Mouse (Mus musculus): ENCODE results near the gene Dis3. TPM values are rescaled to one million over a fixed set of nuclear protein-coding genes. Genes with fewer than 3 reads are reported as not detected.

Dis3 gene
- polyA plus RNA-seq, 1 experiment from 2014 or later = 27.5 TPM

DNA sequence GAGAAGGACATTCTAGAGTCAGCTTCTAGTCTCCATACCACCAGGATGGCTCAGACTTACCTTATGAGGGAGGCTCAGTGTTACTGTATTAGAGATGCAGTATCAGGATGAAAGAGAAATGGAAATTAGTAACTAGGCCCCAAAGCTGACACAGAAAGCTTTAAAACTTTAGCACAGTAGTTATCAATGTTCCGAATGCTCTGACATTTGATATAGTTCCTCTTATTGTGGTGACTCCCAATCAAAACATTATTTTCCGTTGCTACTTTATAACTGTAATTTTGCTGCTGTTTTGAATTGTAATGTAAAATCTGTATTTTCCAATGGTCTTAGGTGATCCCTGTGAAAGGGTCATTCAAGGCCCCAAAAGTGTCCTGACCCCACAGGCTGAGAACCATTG is 7.1 kb upstream of the Dis3 start:
- ATAC-seq (ENCODE audit: insufficient number of reproducible peaks, insufficient read depth, low FRiP score, low read depth) = no peak
- Histone ChIP-seq H3K9ac (ENCODE audit: low read length) (no peak overlapping the region), H3K4me2 (ENCODE audit: low read length) (no peak overlapping the region), H3K27me3 (ENCODE audit: control insufficient read depth, insufficient read depth, low read length) (no peaks in the 10 kb centered on the region), H3K36me3 (ENCODE audit: control insufficient read depth, insufficient read depth, low read length) (peaks cover 84% of the 10 kb centered on the region), H3K4me3 (ENCODE audit: control insufficient read depth in 1 of 2, insufficient read depth in 1 of 2, low read depth in 1 of 2, low read length in 2 of 2) (no peak overlapping the region), H3K9me3 (ENCODE audit: control insufficient read depth, low read length) (no peaks in the 10 kb centered on the region), H3K4me1 (ENCODE audit: control insufficient read depth in 2 of 2, insufficient read depth in 2 of 2, low read length in 2 of 2) (no peaks in the 10 kb centered on the region), H3K27ac (replicated peaks in 1 of 2; ENCODE audit: control insufficient read depth in 1 of 2, insufficient read depth in 1 of 2, low read depth in 2 of 2, low read length in 2 of 2) (no peak overlapping the region)
- 79% methylated on average over 2 of the region's 2 CpGs for WGBS

DNA sequence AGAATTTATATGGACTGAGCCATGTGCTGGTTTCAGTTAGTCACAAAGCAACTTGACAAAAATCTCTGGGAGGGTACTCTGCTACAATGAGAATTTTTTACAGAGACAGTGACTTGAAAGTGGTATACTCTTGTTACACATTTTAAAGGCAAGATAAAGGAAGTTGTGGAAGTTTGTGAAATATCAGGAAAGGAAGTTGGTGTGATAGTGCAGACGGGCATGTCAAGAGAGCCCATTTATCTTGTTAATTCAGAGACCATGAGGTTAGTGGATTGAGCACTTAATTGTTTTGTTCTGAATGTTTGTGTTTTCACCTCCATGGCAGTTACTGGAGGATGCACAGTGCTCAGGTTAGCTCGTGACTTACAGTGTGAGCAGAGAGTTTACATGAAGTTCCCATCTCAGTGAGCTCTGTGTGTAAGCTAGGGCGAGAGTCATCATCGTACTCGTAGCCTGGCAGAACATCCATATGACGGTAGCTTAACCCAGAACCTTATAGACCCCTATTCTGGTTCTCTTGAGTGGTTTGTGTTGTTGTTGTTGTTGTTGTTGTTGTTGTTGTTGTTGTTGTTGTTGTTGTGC is 5.1 kb upstream of the Dis3 start:
- Histone ChIP-seq H3K4me1 (ENCODE audit: control insufficient read depth in 2 of 2, insufficient read depth in 2 of 2, low read length in 2 of 2) (peaks cover 0 to 5% of the 10 kb centered on the region in 2 experiments; a peak in 2 of 4 replicates), H3K27me3 (ENCODE audit: control insufficient read depth, insufficient read depth, low read length) (no peaks in the 10 kb centered on the region), H3K9me3 (ENCODE audit: control insufficient read depth, low read length) (no peaks in the 10 kb centered on the region), H3K4me2 (ENCODE audit: low read length) (no peak overlapping the region), H3K4me3 (ENCODE audit: control insufficient read depth in 1 of 2, insufficient read depth in 1 of 2, low read depth in 1 of 2, low read length in 2 of 2) (no peak overlapping the region), H3K36me3 (ENCODE audit: control insufficient read depth, insufficient read depth, low read length) (peaks cover 71% of the 10 kb centered on the region), H3K9ac (ENCODE audit: low read length) (no peak overlapping the region), H3K27ac (replicated peaks in 1 of 2; ENCODE audit: control insufficient read depth in 1 of 2, insufficient read depth in 1 of 2, low read depth in 2 of 2, low read length in 2 of 2) (no peak overlapping the region)
- WGBS = 81% methylated on average over 6 of the region's 6 CpGs
- no peak for ATAC-seq (ENCODE audit: insufficient number of reproducible peaks, insufficient read depth, low FRiP score, low read depth)

DNA sequence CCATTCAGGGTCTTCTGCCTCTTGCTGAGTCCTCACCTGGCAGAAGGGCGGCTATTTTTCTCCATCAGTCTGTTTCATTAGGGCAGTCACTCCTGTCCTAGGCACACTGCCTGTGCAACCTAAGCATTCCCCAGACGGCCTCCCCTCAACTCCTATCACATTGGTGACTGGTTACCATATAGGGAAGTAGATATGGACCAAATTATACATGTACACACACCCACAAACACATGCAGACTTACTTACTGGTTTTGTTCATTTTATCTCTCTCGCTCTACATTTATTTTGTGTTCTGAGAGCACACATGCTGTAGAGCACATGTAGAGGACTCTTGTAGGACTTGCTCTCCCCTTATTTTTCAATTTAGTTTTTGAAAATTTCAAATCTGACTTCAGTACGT is 3.5 kb upstream of the Dis3 start:
- no peaks in the 10 kb centered on the region for H3K27me3 ChIP-seq (ENCODE audit: control insufficient read depth, insufficient read depth, low read length)
- no peak overlapping the region for H3K4me3 ChIP-seq (ENCODE audit: control insufficient read depth in 1 of 2, insufficient read depth in 1 of 2, low read depth in 1 of 2, low read length in 2 of 2)
- no peak overlapping the region for H3K4me2 ChIP-seq (ENCODE audit: low read length)
- peaks cover 59% of the 10 kb centered on the region for H3K36me3 ChIP-seq (ENCODE audit: control insufficient read depth, insufficient read depth, low read length)
- no peak for ATAC-seq (ENCODE audit: insufficient number of reproducible peaks, insufficient read depth, low FRiP score, low read depth)
- no peaks in the 10 kb centered on the region for H3K9me3 ChIP-seq (ENCODE audit: control insufficient read depth, low read length)
- no peak overlapping the region for H3K9ac ChIP-seq (ENCODE audit: low read length)
- 82% methylated on average over 4 of the region's 4 CpGs for WGBS
- peaks cover 0 to 12% of the 10 kb centered on the region in 2 experiments; a peak in 2 of 4 replicates for H3K4me1 ChIP-seq (ENCODE audit: control insufficient read depth in 2 of 2, insufficient read depth in 2 of 2, low read length in 2 of 2)
- H3K27ac ChIP-seq (replicated peaks in 1 of 2; ENCODE audit: control insufficient read depth in 1 of 2, insufficient read depth in 1 of 2, low read depth in 2 of 2, low read length in 2 of 2) = no peak overlapping the region

- Histone ChIP-seq H3K4me2 (ENCODE audit: low read length) (peak overlapping the region; percentile 70), H3K36me3 (ENCODE audit: control insufficient read depth, insufficient read depth, low read length) (peaks cover 62% of the 10 kb centered on the region), H3K9me3 (ENCODE audit: control insufficient read depth, low read length) (no peaks in the 10 kb centered on the region), H3K27me3 (ENCODE audit: control insufficient read depth, insufficient read depth, low read length) (no peaks in the 10 kb centered on the region), H3K9ac (ENCODE audit: low read length) (peak overlapping the region; percentile 78), H3K4me3 (ENCODE audit: control insufficient read depth in 1 of 2, insufficient read depth in 1 of 2, low read depth in 1 of 2, low read length in 2 of 2) (peak overlapping the region; percentile 81 to 91), H3K4me1 (ENCODE audit: control insufficient read depth in 2 of 2, insufficient read depth in 2 of 2, low read length in 2 of 2) (peaks cover 0 to 12% of the 10 kb centered on the region in 2 experiments; a peak in 2 of 4 replicates), H3K27ac (replicated peaks in 1 of 2; ENCODE audit: control insufficient read depth in 1 of 2, insufficient read depth in 1 of 2, low read depth in 2 of 2, low read length in 2 of 2) (no peak overlapping the region)
- no peak for ATAC-seq (ENCODE audit: insufficient number of reproducible peaks, insufficient read depth, low FRiP score, low read depth)
- 5% methylated on average over 20 of the region's 20 CpGs for WGBS
These were observed 507 bp upstream of the Dis3 start for GRCm38 (mm10) chr14:99099967-99100587.

- Histone ChIP-seq H3K27ac (replicated peaks in 1 of 2; ENCODE audit: control insufficient read depth in 1 of 2, insufficient read depth in 1 of 2, low read depth in 2 of 2, low read length in 2 of 2) (no peak overlapping the region), H3K27me3 (ENCODE audit: control insufficient read depth, insufficient read depth, low read length) (no peaks in the 10 kb centered on the region), H3K9me3 (ENCODE audit: control insufficient read depth, low read length) (no peaks in the 10 kb centered on the region), H3K9ac (ENCODE audit: low read length) (no peak overlapping the region), H3K4me2 (ENCODE audit: low read length) (no peak overlapping the region), H3K4me1 (ENCODE audit: control insufficient read depth in 2 of 2, insufficient read depth in 2 of 2, low read length in 2 of 2) (0 out of 4 replicates have a peak, but pooled peaks cover 0 to 2% of the 10 kb centered on the region in 2 experiments), H3K4me3 (ENCODE audit: control insufficient read depth in 1 of 2, insufficient read depth in 1 of 2, low read depth in 1 of 2, low read length in 2 of 2) (no peak overlapping the region), H3K36me3 (ENCODE audit: control insufficient read depth, insufficient read depth, low read length) (peaks cover 87% of the 10 kb centered on the region)
- 94% methylated on average over 7 of the region's 7 CpGs for WGBS
- ATAC-seq (ENCODE audit: insufficient number of reproducible peaks, insufficient read depth, low FRiP score, low read depth) = no peak
These were observed 10.6 kb downstream of the Dis3 start for GRCm38 (mm10) chr14:99088947-99089346.

DNA sequence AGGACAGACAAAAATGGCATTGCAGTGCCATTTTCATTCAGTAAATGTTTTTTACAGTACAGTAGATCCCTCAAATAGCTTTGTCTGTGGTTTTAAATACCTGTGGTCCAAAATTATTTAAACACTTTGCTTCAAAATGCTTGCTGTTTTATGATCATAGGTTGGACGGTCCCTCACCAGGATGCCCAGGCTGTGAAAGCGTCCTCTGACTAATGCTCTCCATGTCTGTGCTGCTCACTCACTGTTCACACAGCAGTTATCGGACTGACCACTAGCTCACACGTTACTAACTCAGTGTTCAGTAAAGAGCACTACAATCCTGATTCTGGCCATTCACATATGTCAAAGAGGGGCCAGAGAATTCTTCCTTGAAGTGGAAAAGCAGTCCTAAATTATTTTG is 28.4 kb downstream of the Dis3 start:
- Histone ChIP-seq H3K4me2 (ENCODE audit: low read length) (no peak overlapping the region), H3K36me3 (ENCODE audit: control insufficient read depth, insufficient read depth, low read length) (peaks cover 88% of the 10 kb centered on the region), H3K27ac (replicated peaks in 1 of 2; ENCODE audit: control insufficient read depth in 1 of 2, insufficient read depth in 1 of 2, low read depth in 2 of 2, low read length in 2 of 2) (no peak overlapping the region), H3K9me3 (ENCODE audit: control insufficient read depth, low read length) (no peaks in the 10 kb centered on the region), H3K4me1 (ENCODE audit: control insufficient read depth in 2 of 2, insufficient read depth in 2 of 2, low read length in 2 of 2) (no peaks in the 10 kb centered on the region), H3K27me3 (ENCODE audit: control insufficient read depth, insufficient read depth, low read length) (no peaks in the 10 kb centered on the region), H3K4me3 (ENCODE audit: control insufficient read depth in 1 of 2, insufficient read depth in 1 of 2, low read depth in 1 of 2, low read length in 2 of 2) (no peak overlapping the region), H3K9ac (ENCODE audit: low read length) (no peak overlapping the region)
- 92% methylated on average over 4 of the region's 4 CpGs for WGBS
- ATAC-seq (ENCODE audit: insufficient number of reproducible peaks, insufficient read depth, low FRiP score, low read depth) = no peak

GRCm38 (mm10) chr14:99063091-99063490 is 36.5 kb downstream of the Dis3 start:
- peaks cover 66% of the 10 kb centered on the region for H3K36me3 ChIP-seq (ENCODE audit: control insufficient read depth, insufficient read depth, low read length)
- H3K4me2 ChIP-seq (ENCODE audit: low read length) = no peak overlapping the region
- H3K4me3 ChIP-seq (ENCODE audit: control insufficient read depth in 1 of 2, insufficient read depth in 1 of 2, low read depth in 1 of 2, low read length in 2 of 2) = no peak overlapping the region
- no peaks in the 10 kb centered on the region for H3K4me1 ChIP-seq (ENCODE audit: control insufficient read depth in 2 of 2, insufficient read depth in 2 of 2, low read length in 2 of 2)
- H3K27ac ChIP-seq (replicated peaks in 1 of 2; ENCODE audit: control insufficient read depth in 1 of 2, insufficient read depth in 1 of 2, low read depth in 2 of 2, low read length in 2 of 2) = no peak overlapping the region
- no peak for ATAC-seq (ENCODE audit: insufficient number of reproducible peaks, insufficient read depth, low FRiP score, low read depth)
- H3K27me3 ChIP-seq (ENCODE audit: control insufficient read depth, insufficient read depth, low read length) = no peaks in the 10 kb centered on the region
- WGBS = 92% methylated on average over 2 of the region's 2 CpGs
- H3K9ac ChIP-seq (ENCODE audit: low read length) = no peak overlapping the region
- no peaks in the 10 kb centered on the region for H3K9me3 ChIP-seq (ENCODE audit: control insufficient read depth, low read length)

GRCm38 (mm10) chr14:99060616-99061015 is 39.0 kb downstream of the Dis3 start:
- Histone ChIP-seq H3K27ac (replicated peaks in 1 of 2; ENCODE audit: control insufficient read depth in 1 of 2, insufficient read depth in 1 of 2, low read depth in 2 of 2, low read length in 2 of 2) (no peak overlapping the region), H3K9ac (ENCODE audit: low read length) (no peak overlapping the region), H3K27me3 (ENCODE audit: control insufficient read depth, insufficient read depth, low read length) (no peaks in the 10 kb centered on the region), H3K36me3 (ENCODE audit: control insufficient read depth, insufficient read depth, low read length) (peaks cover 65% of the 10 kb centered on the region), H3K4me2 (ENCODE audit: low read length) (no peak overlapping the region), H3K9me3 (ENCODE audit: control insufficient read depth, low read length) (no peaks in the 10 kb centered on the region), H3K4me1 (ENCODE audit: control insufficient read depth in 2 of 2, insufficient read depth in 2 of 2, low read length in 2 of 2) (no peaks in the 10 kb centered on the region), H3K4me3 (ENCODE audit: control insufficient read depth in 1 of 2, insufficient read depth in 1 of 2, low read depth in 1 of 2, low read length in 2 of 2) (no peak overlapping the region)
- 85% methylated on average over 12 of the region's 12 CpGs for WGBS
- no peak for ATAC-seq (ENCODE audit: insufficient number of reproducible peaks, insufficient read depth, low FRiP score, low read depth)

Measured in heart, embryonic 14.5 days (tissue).